Mouse (Mus musculus): ENCODE results near the gene Gata3. TPM values are rescaled to one million over a fixed set of nuclear protein-coding genes. Genes with fewer than 3 reads are reported as not detected.

The Gata3 gene
- total and polyA plus RNA-seq, 3 experiments, result 0.08 to 0.63 (median 0.11) TPM

DNA sequence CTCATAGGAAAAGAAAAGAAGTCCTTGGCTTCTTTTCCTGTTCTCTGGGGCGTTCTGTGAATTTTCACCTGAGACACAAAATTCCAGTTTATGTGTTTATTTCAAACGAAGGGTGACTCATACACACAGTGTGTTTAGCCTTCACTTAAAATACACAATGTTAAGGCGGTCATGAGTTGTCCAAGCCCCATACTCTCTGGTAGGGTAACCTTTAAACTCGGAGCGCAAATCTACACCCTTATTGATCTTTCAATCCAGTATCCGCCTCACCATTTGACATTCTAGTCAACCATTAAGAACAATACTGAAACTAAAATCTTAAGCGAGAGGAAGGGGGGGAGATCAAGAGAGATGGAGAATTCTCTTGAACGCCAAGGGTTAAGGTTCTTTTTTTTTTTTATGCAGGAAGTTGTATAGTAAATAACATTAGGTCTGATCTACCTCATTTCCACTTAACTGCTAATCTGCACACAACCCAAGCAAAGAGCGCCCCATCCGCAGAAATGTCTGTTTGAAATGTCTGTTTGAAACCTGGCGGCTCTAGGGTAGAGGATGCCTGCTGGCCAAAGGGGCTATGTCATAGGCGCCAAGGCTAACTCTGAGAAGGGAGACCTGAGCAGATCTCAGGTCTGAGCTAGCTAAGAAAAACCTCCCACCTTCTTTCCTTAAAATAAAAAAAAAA, 14.0 kb downstream of the Gata3 start:
- Histone ChIP-seq H3K9me3 (replicated peaks; ENCODE audit: low read length) (peaks cover 3% of the 10 kb centered on the region), H3K79me2 (replicated peaks; ENCODE audit: control insufficient read depth, extremely low read depth, insufficient read depth, poor library complexity, severe bottlenecking) (no peaks in the 10 kb centered on the region), H3K9ac (ENCODE audit: insufficient read depth, low read depth) (no peak overlapping the region), H3K4me1 (ENCODE audit: control insufficient read depth in 1 of 2, insufficient read depth in 2 of 2) (peaks cover 4 to 23% of the 10 kb centered on the region in 2 experiments; a peak in 3 of 4 replicates), H3K27ac (ENCODE audit: insufficient read depth, low read depth) (no peak overlapping the region), H3K4me2 (ENCODE audit: insufficient read depth, low read depth, poor library complexity, severe bottlenecking) (no peak overlapping the region), H3K4me3 (replicated peaks in 1 of 3; ENCODE audit: low read depth in 2 of 3, low read length in 2 of 3, poor library complexity in 1 of 3) (no peak overlapping the region), H3K36me3 (replicated peaks in 1 of 2; ENCODE audit: control insufficient read depth in 1 of 2, insufficient read depth in 1 of 2, low read length in 1 of 2) (peaks cover 0 to 3% of the 10 kb centered on the region in 2 experiments), H3K27me3 (replicated peaks) (no peaks in the 10 kb centered on the region)
- dilution Hi-C loops (cut with MboI; ENCODE audit: extremely low pct_ligation_motif_present, extremely low pct_unique_long_range_greater_than_20kb, low sequenced_read_pairs), result no loop called here
- in situ Hi-C loops (cut with MboI; ENCODE audit: low pct_ligation_motif_present, low pct_unique_long_range_greater_than_20kb, low sequenced_read_pairs), result loop anchor here (25.0 kb wide), 1 partner anchor 414 kb away; no protein-coding TSS in a partner anchor
- no peak for TF ChIP-seq EP300 (IDR thresholded peaks at IDR 0.05; ENCODE audit: low read length)
- no peak for TF ChIP-seq MAX (IDR thresholded peaks at IDR 0.05; ENCODE audit: low read length)
- TF ChIP-seq USF1 (IDR thresholded peaks at IDR 0.05; ENCODE audit: low read depth, low read length), result no peak
- TF ChIP-seq POLR2AphosphoS2 (IDR thresholded peaks at IDR 0.05; ENCODE audit: low read depth, low read length), result no peak
- no peak for TF ChIP-seq JUND (conservative IDR thresholded peaks at IDR 0.05; ENCODE audit: low read depth, low read length)
- TF ChIP-seq UBTF (IDR thresholded peaks at IDR 0.05; ENCODE audit: low read depth, low read length), result no peak
- no peak for TF ChIP-seq JUN (IDR thresholded peaks at IDR 0.05; ENCODE audit: insufficient read depth, low read depth, low read length)
- DNase-seq (ENCODE audit: extremely low read depth), result no peak

DNA sequence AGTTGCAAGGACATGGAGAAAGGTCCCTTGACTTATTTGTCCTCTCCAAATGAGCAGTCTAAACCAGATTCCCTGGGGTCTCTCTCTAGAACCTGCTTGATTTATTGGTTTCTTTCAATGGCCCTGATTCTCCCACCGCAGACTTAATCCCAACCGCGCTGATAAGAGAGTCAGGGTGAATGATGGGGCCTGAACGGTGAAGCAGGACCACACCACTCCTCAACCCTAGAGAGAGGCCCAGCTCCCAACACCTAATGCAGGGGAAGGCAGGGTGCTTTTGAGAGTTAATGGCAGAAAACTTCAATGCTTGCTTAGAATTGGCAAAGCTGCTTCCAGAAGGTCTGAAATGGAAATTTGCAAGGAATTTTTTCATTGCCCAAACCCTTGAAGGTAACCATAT, 14.6 kb downstream of the Gata3 start:
- H3K9me3 ChIP-seq (replicated peaks; ENCODE audit: low read length), result peaks cover 3% of the 10 kb centered on the region
- peaks cover 4 to 29% of the 10 kb centered on the region in 2 experiments; a peak in 3 of 4 replicates for H3K4me1 ChIP-seq (ENCODE audit: control insufficient read depth in 1 of 2, insufficient read depth in 2 of 2)
- no peak overlapping the region for H3K4me2 ChIP-seq (ENCODE audit: insufficient read depth, low read depth, poor library complexity, severe bottlenecking)
- H3K9ac ChIP-seq (ENCODE audit: insufficient read depth, low read depth), result no peak overlapping the region
- dilution Hi-C loops (cut with MboI; ENCODE audit: extremely low pct_ligation_motif_present, extremely low pct_unique_long_range_greater_than_20kb, low sequenced_read_pairs), result no loop called here
- H3K79me2 ChIP-seq (replicated peaks; ENCODE audit: control insufficient read depth, extremely low read depth, insufficient read depth, poor library complexity, severe bottlenecking), result no peaks in the 10 kb centered on the region
- H3K27ac ChIP-seq (ENCODE audit: insufficient read depth, low read depth), result no peak overlapping the region
- H3K27me3 ChIP-seq (replicated peaks), result no peaks in the 10 kb centered on the region
- no peak overlapping the region for H3K4me3 ChIP-seq (replicated peaks in 1 of 3; ENCODE audit: low read depth in 2 of 3, low read length in 2 of 3, poor library complexity in 1 of 3)
- in situ Hi-C loops (cut with MboI; ENCODE audit: low pct_ligation_motif_present, low pct_unique_long_range_greater_than_20kb, low sequenced_read_pairs), result loop anchor here (25.0 kb wide), 1 partner anchor 413 kb away; no protein-coding TSS in a partner anchor
- TF ChIP-seq ELF1 (IDR thresholded peaks at IDR 0.05; ENCODE audit: low read depth, low read length), result no peak
- no peak for TF ChIP-seq MXI1 (IDR thresholded peaks at IDR 0.05; ENCODE audit: low read depth, low read length)
- TF ChIP-seq TBP (conservative IDR thresholded peaks at IDR 0.05; ENCODE audit: low read depth, low read length), result no peak
- no peak for TF ChIP-seq ZKSCAN1 (IDR thresholded peaks at IDR 0.05; ENCODE audit: borderline replicate concordance, low read depth, low read length)
- TF ChIP-seq JUN (IDR thresholded peaks at IDR 0.05; ENCODE audit: insufficient read depth, low read depth, low read length), result no peak
- TF ChIP-seq USF1 (IDR thresholded peaks at IDR 0.05; ENCODE audit: low read depth, low read length), result no peak
- TF ChIP-seq MAFK (IDR thresholded peaks at IDR 0.05; ENCODE audit: insufficient replicate concordance, low read length), result no peak
- TF ChIP-seq TCF12 (IDR thresholded peaks at IDR 0.05; ENCODE audit: low read depth, low read length), result no peak
- no peak for TF ChIP-seq IRF4 (IDR thresholded peaks at IDR 0.05; ENCODE audit: low read depth, low read length)
- TF ChIP-seq HCFC1 (IDR thresholded peaks at IDR 0.05; ENCODE audit: low read depth, low read length), result no peak
- no peak for TF ChIP-seq ZNF384 (IDR thresholded peaks at IDR 0.05; ENCODE audit: low read depth, low read length)
- TF ChIP-seq GABPA (IDR thresholded peaks at IDR 0.05; ENCODE audit: insufficient replicate concordance, low read depth, low read length), result no peak
- TF ChIP-seq E2F4 (IDR thresholded peaks at IDR 0.05; ENCODE audit: insufficient replicate concordance, low read depth, low read length), result no peak
- TF ChIP-seq UBTF (IDR thresholded peaks at IDR 0.05; ENCODE audit: low read depth, low read length), result no peak
- H3K36me3 ChIP-seq (replicated peaks in 1 of 2; ENCODE audit: control insufficient read depth in 1 of 2, insufficient read depth in 1 of 2, low read length in 1 of 2), result peaks cover 0 to 3% of the 10 kb centered on the region in 2 experiments
- DNase-seq (ENCODE audit: extremely low read depth), result no peak

Measured in CH12.LX (cell line).